Mouse (Mus musculus): Measurements from ENCODE around the gene Kcnk6. TPM values are rescaled to one million over a fixed set of nuclear protein-coding genes. Genes with fewer than 3 reads are reported as not detected.
"Not testable (repeated sequence)": the region's sequence is repeated elsewhere in the genome, so short reads cannot be mapped to it uniquely, and the experiment has no call there.

Gene Kcnk6
- polyA plus RNA-seq, 1 experiment from 2014 or later: 1.2 TPM

DNA sequence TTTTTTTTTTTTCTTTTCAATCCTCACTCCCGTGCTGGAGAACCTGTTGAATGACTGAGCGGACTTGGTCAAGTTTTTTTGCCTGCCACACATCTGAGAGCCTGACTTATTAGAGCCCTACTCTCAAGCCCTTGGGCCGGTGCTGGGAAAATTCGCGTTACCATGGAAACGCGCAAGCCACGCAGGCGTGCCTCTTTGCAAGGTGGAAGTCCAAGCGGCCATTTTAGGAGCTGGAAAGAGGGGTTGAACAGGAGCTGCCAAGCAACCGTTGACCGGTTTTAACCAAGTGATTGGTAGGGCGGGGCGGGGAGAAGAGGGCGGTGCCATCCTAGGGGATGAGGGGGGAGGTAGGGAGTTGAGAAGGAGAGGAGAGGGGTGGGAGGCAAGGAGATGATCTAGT, 17.5 kb downstream of the Kcnk6 start:
- H3K36me3 ChIP-seq (ENCODE audit: control insufficient read depth, insufficient read depth, low read length): no peaks in the 10 kb centered on the region
- no peak overlapping the region for H3K9ac ChIP-seq (ENCODE audit: low read length)
- no peaks in the 10 kb centered on the region for H3K4me1 ChIP-seq (ENCODE audit: control insufficient read depth, insufficient read depth, low read length)
- ATAC-seq (ENCODE audit: insufficient read depth, low FRiP score, low TSS enrichment) (no peak), DNase-seq (ENCODE audit: low spot score) (peak; percentile 25)
- no peak overlapping the region for H3K4me2 ChIP-seq (ENCODE audit: low read depth)
- no peaks in the 10 kb centered on the region for H3K9me3 ChIP-seq (ENCODE audit: control insufficient read depth, low read length)
- H3K27ac ChIP-seq (ENCODE audit: low read depth, low read length): no peak overlapping the region
- H3K27me3 ChIP-seq (ENCODE audit: control insufficient read depth, insufficient read depth, low read length): peaks cover 7% of the 10 kb centered on the region
- no peak overlapping the region for H3K4me3 ChIP-seq (ENCODE audit: low read depth, low read length)
- 41% methylated on average over 15 of the region's 15 CpGs for WGBS

DNA sequence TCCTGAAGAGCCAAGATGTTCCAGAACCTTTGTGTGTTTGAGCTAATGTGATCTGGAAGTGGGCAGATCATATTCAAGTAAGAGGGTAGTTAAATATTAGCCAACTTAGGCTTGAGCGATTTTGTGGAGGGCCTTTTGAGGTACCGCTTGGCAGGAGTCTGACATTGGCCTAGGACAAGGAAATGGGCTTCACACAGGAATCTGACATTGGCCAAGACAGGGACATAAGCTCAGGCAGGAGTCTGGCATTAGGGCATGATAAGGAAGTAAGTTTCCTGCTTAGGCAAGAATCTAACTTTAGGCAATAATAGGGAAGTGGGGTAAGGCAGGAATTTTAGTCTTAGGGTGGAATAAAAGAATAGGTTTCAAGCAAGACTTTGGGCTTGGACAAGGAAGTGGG, 18.1 kb downstream of the Kcnk6 start:
- peaks cover 7% of the 10 kb centered on the region for H3K27me3 ChIP-seq (ENCODE audit: control insufficient read depth, insufficient read depth, low read length)
- DNase-seq (ENCODE audit: low spot score) (no peak), ATAC-seq (ENCODE audit: insufficient read depth, low FRiP score, low TSS enrichment) (no peak)
- no peak overlapping the region for H3K4me2 ChIP-seq (ENCODE audit: low read depth)
- no peaks in the 10 kb centered on the region for H3K4me1 ChIP-seq (ENCODE audit: control insufficient read depth, insufficient read depth, low read length)
- H3K4me3 ChIP-seq (ENCODE audit: low read depth, low read length): no peak overlapping the region
- no peaks in the 10 kb centered on the region for H3K9me3 ChIP-seq (ENCODE audit: control insufficient read depth, low read length)
- no peak overlapping the region for H3K9ac ChIP-seq (ENCODE audit: low read length)
- WGBS: 56% methylated on average over 2 of the region's 2 CpGs
- H3K36me3 ChIP-seq (ENCODE audit: control insufficient read depth, insufficient read depth, low read length): no peaks in the 10 kb centered on the region
- no peak overlapping the region for H3K27ac ChIP-seq (ENCODE audit: low read depth, low read length)

DNA sequence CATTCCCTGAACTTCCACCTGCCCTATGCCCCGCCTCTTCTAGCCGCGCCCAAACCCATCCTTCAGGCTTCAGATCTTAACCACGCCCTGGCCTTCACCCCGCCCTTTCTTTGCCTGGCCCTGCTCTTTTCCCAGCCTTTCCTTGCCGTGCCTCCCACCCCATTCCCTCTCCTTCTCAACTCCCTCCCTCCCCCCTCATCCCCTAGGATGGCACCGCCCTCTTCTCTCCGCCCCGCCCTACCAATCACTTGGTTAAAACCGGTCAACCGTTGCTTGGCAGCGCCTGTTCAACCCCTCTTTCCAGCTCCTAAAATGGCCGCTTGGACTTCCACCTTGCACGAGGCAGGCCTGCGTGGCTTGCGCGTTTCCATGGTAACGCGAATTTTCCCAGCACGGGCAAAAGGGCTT, 18.6 kb downstream of the Kcnk6 start, which contains the start of gene Catsperg1:
Gene Catsperg1, minus strand, starts transcription at position 361 of the 408 bp plus-strand sequence.
- Histone ChIP-seq H3K4me3 (ENCODE audit: low read depth, low read length) (peak within 1 kb of the TSS; percentile 4; the same call in 1 of the 2 replicates), H3K27me3 (ENCODE audit: control insufficient read depth, insufficient read depth, low read length) (peaks cover 7% of the 10 kb centered on the region), H3K27ac (ENCODE audit: low read depth, low read length) (no peak within 1 kb of the TSS), H3K4me2 (ENCODE audit: low read depth) (peak within 1 kb of the TSS; percentile 26), H3K9me3 (ENCODE audit: control insufficient read depth, low read length) (no peaks in the 10 kb centered on the region), H3K36me3 (ENCODE audit: control insufficient read depth, insufficient read depth, low read length) (no peaks in the 10 kb centered on the region), H3K9ac (ENCODE audit: low read length) (no peak within 1 kb of the TSS), H3K4me1 (ENCODE audit: control insufficient read depth, insufficient read depth, low read length) (no peaks in the 10 kb centered on the region)
- 2% methylated on average over 20 of the region's 20 CpGs for WGBS
- ATAC-seq (ENCODE audit: insufficient read depth, low FRiP score, low TSS enrichment): peak; percentile 74; the same call in 1 of the 2 replicates
- DNase-seq (ENCODE audit: low spot score): peak; percentile 79

DNA sequence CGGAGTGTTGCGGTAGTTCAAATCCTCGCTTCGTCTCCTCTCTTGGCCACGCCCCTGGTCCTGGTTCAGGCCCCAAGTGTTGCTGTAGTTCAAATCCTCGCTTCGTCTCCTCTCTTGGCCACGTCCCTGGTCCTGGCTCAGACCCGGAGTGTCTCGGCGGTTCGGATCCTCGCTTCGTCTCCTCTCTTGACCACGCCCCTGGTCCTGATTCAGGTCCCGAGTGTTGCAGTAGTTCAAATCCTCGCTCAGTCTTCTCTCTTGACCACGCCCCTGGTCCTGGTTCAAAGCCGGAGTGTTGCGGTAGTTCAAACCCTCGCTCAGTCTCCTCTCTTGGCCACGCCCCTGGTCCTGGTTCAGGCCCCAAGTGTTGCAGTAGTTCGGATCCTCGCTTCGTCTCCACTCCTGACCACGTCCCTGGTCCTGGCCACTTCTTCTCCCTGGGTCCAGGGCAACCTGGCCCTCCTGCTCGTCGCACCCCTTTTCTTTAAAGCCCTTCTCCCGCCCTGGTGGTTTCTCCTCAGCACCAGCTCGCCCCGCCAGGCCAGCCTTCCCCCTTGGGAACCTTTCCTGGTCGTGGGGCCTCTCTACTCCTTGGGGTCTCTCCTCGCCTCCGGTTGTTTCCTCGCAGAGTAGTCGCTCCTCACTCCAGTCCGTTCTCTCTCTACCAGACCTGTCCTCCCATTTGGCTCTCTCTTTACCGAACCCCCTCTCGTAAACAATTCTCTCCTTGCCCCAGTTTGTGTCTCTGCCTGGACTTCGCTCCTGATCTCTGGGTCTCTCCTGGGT, 19.3 kb downstream of the Kcnk6 start:
- H3K36me3 ChIP-seq (ENCODE audit: control insufficient read depth, insufficient read depth, low read length); DNase-seq (ENCODE audit: low spot score); H3K9ac ChIP-seq (ENCODE audit: low read length); H3K4me1 ChIP-seq (ENCODE audit: control insufficient read depth, insufficient read depth, low read length); H3K27ac ChIP-seq (ENCODE audit: low read depth, low read length); H3K27me3 ChIP-seq (ENCODE audit: control insufficient read depth, insufficient read depth, low read length); H3K9me3 ChIP-seq (ENCODE audit: control insufficient read depth, low read length); ATAC-seq (ENCODE audit: insufficient read depth, low FRiP score, low TSS enrichment): not testable (repeated sequence)
- H3K4me3 ChIP-seq (ENCODE audit: low read depth, low read length): peak overlapping the region; percentile 4; the same call in 1 of the 2 replicates
- peak overlapping the region; percentile 26 for H3K4me2 ChIP-seq (ENCODE audit: low read depth)
- WGBS: 13% methylated on average over 40 of the region's 40 CpGs

DNA sequence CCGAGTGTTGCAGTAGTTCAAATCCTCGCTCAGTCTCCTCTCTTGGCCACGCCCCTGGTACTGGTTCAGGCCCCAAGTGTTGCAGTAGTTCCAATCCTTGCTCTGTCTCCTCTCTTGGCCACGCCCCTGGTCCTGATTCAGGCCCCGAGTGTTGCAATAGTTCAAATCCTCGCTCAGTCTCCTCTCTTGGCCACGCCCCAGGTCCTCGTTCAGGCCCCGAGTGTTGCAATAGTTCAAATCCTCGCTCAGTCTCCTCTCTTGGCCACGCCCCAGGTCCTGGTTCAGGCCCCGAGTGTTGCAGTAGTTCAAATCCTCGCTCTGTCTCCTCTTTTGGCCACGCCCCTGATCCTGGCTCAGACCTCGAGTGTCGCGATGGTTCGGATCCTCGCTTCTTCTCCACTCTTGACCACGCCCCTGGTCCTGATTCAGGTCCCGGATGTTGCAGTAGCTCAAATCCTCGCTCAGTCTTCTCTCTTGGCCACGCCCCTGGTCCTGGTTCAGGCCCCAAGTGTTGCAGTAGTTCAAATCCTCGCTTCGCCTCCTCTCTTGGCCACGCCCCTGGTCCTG, 20.0 kb downstream of the Kcnk6 start:
- no peaks in the 10 kb centered on the region for H3K36me3 ChIP-seq (ENCODE audit: control insufficient read depth, insufficient read depth, low read length)
- H3K9me3 ChIP-seq (ENCODE audit: control insufficient read depth, low read length): no peaks in the 10 kb centered on the region
- DNase-seq (ENCODE audit: low spot score) (peak; percentile 18), ATAC-seq (ENCODE audit: insufficient read depth, low FRiP score, low TSS enrichment) (no peak)
- no peak overlapping the region for H3K4me3 ChIP-seq (ENCODE audit: low read depth, low read length)
- no peaks in the 10 kb centered on the region for H3K4me1 ChIP-seq (ENCODE audit: control insufficient read depth, insufficient read depth, low read length)
- H3K27ac ChIP-seq (ENCODE audit: low read depth, low read length): no peak overlapping the region
- 11% methylated on average over 26 of the region's 26 CpGs for WGBS
- H3K27me3 ChIP-seq (ENCODE audit: control insufficient read depth, insufficient read depth, low read length): peaks cover 7% of the 10 kb centered on the region
- H3K9ac ChIP-seq (ENCODE audit: low read length): no peak overlapping the region
- no peak overlapping the region for H3K4me2 ChIP-seq (ENCODE audit: low read depth)

DNA sequence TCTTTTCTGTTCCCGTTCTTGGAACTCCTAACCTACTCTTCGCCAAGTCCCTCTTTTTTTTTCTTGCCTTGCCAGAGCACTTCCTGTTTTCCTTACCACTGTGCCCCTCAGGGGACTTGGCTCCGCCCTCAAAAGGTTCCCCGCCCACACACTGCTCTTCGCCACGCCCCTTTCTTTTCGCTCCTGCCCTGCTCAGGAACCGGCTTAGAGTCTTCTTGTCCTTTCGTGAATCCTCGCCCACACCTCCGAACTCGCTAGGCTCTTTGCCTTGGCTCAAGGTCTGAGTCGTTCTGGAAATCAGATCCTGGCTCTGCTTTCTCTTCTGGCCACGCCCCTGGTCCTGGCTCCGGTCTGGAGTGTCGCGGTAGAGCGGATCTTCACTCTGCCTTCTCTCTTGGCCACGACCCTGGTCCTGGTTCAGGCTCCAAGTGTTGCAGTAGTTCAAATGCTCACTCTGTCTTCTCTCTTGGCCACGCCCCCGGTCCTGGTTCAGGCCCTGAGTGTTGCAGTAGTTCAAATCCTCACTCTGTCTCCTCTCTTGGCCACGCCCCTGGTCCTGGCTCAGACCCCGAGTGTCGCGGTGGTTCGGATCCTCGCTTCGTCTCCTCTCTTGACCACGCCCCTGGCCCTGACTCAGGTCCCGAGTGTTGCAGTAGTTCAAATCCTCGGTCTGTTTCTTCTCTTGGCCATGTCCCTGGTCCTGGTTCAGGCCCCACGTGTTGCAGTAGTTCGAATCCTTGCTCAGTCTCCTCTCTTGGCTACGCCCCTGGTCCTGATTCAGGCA, 20.7 kb downstream of the Kcnk6 start:
- WGBS: 5% methylated on average over 34 of the region's 34 CpGs
- DNase-seq (ENCODE audit: low spot score): peak; percentile 78
- H3K27me3 ChIP-seq (ENCODE audit: control insufficient read depth, insufficient read depth, low read length): peaks cover 7% of the 10 kb centered on the region
- peak overlapping the region; percentile 8 for H3K4me2 ChIP-seq (ENCODE audit: low read depth)
- peak overlapping the region; percentile 18 for H3K4me3 ChIP-seq (ENCODE audit: low read depth, low read length)
- no peaks in the 10 kb centered on the region for H3K36me3 ChIP-seq (ENCODE audit: control insufficient read depth, insufficient read depth, low read length)
- H3K9ac ChIP-seq (ENCODE audit: low read length): no peak overlapping the region
- ATAC-seq (ENCODE audit: insufficient read depth, low FRiP score, low TSS enrichment): no peak
- no peak overlapping the region for H3K27ac ChIP-seq (ENCODE audit: low read depth, low read length)
- H3K4me1 ChIP-seq (ENCODE audit: control insufficient read depth, insufficient read depth, low read length): no peaks in the 10 kb centered on the region
- no peaks in the 10 kb centered on the region for H3K9me3 ChIP-seq (ENCODE audit: control insufficient read depth, low read length)

DNA sequence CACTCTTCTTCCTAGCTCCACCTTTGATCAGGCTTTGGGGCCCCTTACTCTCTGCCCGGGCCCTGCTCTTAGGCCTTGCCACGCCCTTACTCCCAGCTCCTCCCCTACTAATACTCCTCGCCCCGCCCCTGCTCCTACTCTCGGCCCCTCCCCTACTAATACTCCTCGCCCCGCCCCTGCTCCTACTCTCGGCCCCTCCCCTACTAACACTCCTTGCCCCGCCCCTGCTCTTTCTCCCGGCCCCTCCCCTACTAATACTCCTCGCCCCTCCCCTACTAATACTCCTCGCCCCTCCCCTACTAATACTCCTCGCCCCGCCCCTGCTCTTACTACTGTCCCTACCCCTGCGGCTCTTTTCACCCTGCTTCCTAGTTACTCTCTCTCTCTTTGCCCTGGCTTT, 21.3 kb downstream of the Kcnk6 start:
- not testable (repeated sequence) for ATAC-seq (ENCODE audit: insufficient read depth, low FRiP score, low TSS enrichment); H3K27ac ChIP-seq (ENCODE audit: low read depth, low read length); H3K27me3 ChIP-seq (ENCODE audit: control insufficient read depth, insufficient read depth, low read length); H3K4me1 ChIP-seq (ENCODE audit: control insufficient read depth, insufficient read depth, low read length); H3K4me3 ChIP-seq (ENCODE audit: low read depth, low read length); H3K9me3 ChIP-seq (ENCODE audit: control insufficient read depth, low read length); H3K9ac ChIP-seq (ENCODE audit: low read length); H3K36me3 ChIP-seq (ENCODE audit: control insufficient read depth, insufficient read depth, low read length); DNase-seq (ENCODE audit: low spot score); H3K4me2 ChIP-seq (ENCODE audit: low read depth)
- 24% methylated on average over 15 of the region's 15 CpGs for WGBS

DNA sequence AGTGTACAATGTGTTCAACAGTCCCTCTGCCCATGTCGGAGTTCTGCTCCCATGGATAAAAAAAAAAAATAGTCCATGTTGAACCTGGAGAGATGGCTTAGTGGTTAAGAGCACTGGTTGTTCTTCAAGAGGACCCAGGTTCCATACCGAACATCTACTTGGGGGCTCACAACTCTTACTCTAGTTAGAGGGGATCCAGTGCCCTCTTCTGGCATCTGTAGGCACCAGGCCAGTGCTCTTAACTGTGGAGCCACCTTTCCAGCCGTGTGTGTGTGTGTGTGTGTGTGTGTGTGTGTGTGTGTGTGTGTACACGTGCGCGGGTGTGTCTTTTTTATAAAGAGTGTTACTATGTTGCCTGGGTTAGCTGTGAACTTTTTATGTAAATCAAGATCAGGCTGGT, 29.7 kb downstream of the Kcnk6 start:
- Histone ChIP-seq H3K4me1 (ENCODE audit: control insufficient read depth, insufficient read depth, low read length) (no peaks in the 10 kb centered on the region), H3K9me3 (ENCODE audit: control insufficient read depth, low read length) (no peaks in the 10 kb centered on the region), H3K27me3 (ENCODE audit: control insufficient read depth, insufficient read depth, low read length) (no peaks in the 10 kb centered on the region), H3K4me3 (ENCODE audit: low read depth, low read length) (no peak overlapping the region), H3K9ac (ENCODE audit: low read length) (no peak overlapping the region), H3K27ac (ENCODE audit: low read depth, low read length) (no peak overlapping the region), H3K4me2 (ENCODE audit: low read depth) (no peak overlapping the region), H3K36me3 (ENCODE audit: control insufficient read depth, insufficient read depth, low read length) (no peaks in the 10 kb centered on the region)
- ATAC-seq (ENCODE audit: insufficient read depth, low FRiP score, low TSS enrichment): no peak
- WGBS: 84% methylated on average over 6 of the region's 6 CpGs
- no peak for DNase-seq (ENCODE audit: low spot score)

Measured in neural tube, embryonic 11.5 days (tissue).